Mouse (Mus musculus): Measurements from ENCODE around the gene Gm12216.
"Not testable (repeated sequence)": the region's sequence is repeated elsewhere in the genome, so short reads cannot be mapped to it uniquely, and the experiment has no call there.

DNA sequence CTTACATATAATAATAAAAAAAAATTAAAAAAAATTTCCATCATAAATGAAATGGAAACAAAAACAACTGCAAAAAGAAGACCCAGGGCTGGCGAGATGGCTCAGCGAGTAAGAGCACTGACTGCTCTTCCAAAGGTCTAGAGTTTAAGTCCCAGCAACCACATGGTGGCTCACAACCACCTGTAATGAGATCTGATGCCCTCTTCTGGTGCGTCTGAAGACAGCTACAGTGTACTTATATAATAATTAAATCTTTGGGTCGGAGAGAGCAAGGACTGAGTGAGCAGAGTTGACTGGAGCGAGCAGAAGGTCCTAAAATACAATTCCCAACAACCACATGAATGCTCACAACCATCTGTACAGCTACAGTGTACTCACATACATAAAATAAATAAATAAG is 19.0 kb upstream of the Gm12216 start:
- not testable (repeated sequence) for TF ChIP-seq HCFC1 (IDR thresholded peaks at IDR 0.05; ENCODE audit: borderline replicate concordance, insufficient read depth, low read length); MAFK (IDR thresholded peaks at IDR 0.05; ENCODE audit: insufficient read depth, low read depth, low read length); CHD2 (IDR thresholded peaks at IDR 0.05; ENCODE audit: low read depth, low read length); ZC3H11A (IDR thresholded peaks at IDR 0.05; ENCODE audit: borderline replicate concordance, low read depth, low read length)

Data from ES-E14 (cell line).